Mouse (Mus musculus): Measurements from ENCODE around the gene Tenm2. TPM values are rescaled to one million over a fixed set of nuclear protein-coding genes. Genes with fewer than 3 reads are reported as not detected.

Tenm2 gene
- total RNA-seq, 1 experiment from 2014 or later = 0.12 TPM

- no peak for ATAC-seq (ENCODE audit: extremely low read depth, insufficient number of reproducible peaks, low FRiP score, poor library complexity, severe bottlenecking)
These were observed 477.8 kb downstream of the Tenm2 start for GRCm38 (mm10) chr11:36758009-36758408.

GRCm38 (mm10) chr11:36746286-36746685 lies 489.5 kb downstream of the Tenm2 start:
- no peak for ATAC-seq (ENCODE audit: extremely low read depth, insufficient number of reproducible peaks, low FRiP score, poor library complexity, severe bottlenecking)

- no peak for ATAC-seq (ENCODE audit: extremely low read depth, insufficient number of reproducible peaks, low FRiP score, poor library complexity, severe bottlenecking)
These were observed 508.0 kb downstream of the Tenm2 start for GRCm38 (mm10) chr11:36727800-36728199.

GRCm38 (mm10) chr11:36702881-36703280 lies 532.9 kb downstream of the Tenm2 start:
- no peak for ATAC-seq (ENCODE audit: extremely low read depth, insufficient number of reproducible peaks, low FRiP score, poor library complexity, severe bottlenecking)

GRCm38 (mm10) chr11:36700951-36701350 lies 534.8 kb downstream of the Tenm2 start:
- no peak for ATAC-seq (ENCODE audit: extremely low read depth, insufficient number of reproducible peaks, low FRiP score, poor library complexity, severe bottlenecking)

GRCm38 (mm10) chr11:36700131-36700530 lies 535.6 kb downstream of the Tenm2 start:
- no peak for ATAC-seq (ENCODE audit: extremely low read depth, insufficient number of reproducible peaks, low FRiP score, poor library complexity, severe bottlenecking)

- no peak for ATAC-seq (ENCODE audit: extremely low read depth, insufficient number of reproducible peaks, low FRiP score, poor library complexity, severe bottlenecking)
These were observed 537.5 kb downstream of the Tenm2 start for GRCm38 (mm10) chr11:36698268-36698667.

- no peak for ATAC-seq (ENCODE audit: extremely low read depth, insufficient number of reproducible peaks, low FRiP score, poor library complexity, severe bottlenecking)
These were observed 537.9 kb downstream of the Tenm2 start for GRCm38 (mm10) chr11:36697816-36698215.

- no peak for ATAC-seq (ENCODE audit: extremely low read depth, insufficient number of reproducible peaks, low FRiP score, poor library complexity, severe bottlenecking)
These were observed 538.6 kb downstream of the Tenm2 start for GRCm38 (mm10) chr11:36697021-36697639.

GRCm38 (mm10) chr11:36694810-36695209 lies 541.0 kb downstream of the Tenm2 start:
- no peak for ATAC-seq (ENCODE audit: extremely low read depth, insufficient number of reproducible peaks, low FRiP score, poor library complexity, severe bottlenecking)

GRCm38 (mm10) chr11:36692637-36693036 lies 543.1 kb downstream of the Tenm2 start:
- ATAC-seq (ENCODE audit: extremely low read depth, insufficient number of reproducible peaks, low FRiP score, poor library complexity, severe bottlenecking) = no peak

GRCm38 (mm10) chr11:36690826-36691225 lies 544.9 kb downstream of the Tenm2 start:
- ATAC-seq (ENCODE audit: extremely low read depth, insufficient number of reproducible peaks, low FRiP score, poor library complexity, severe bottlenecking) = no peak

- no peak for ATAC-seq (ENCODE audit: extremely low read depth, insufficient number of reproducible peaks, low FRiP score, poor library complexity, severe bottlenecking)
These were observed 549.5 kb downstream of the Tenm2 start for GRCm38 (mm10) chr11:36686253-36686652.

- no peak for ATAC-seq (ENCODE audit: extremely low read depth, insufficient number of reproducible peaks, low FRiP score, poor library complexity, severe bottlenecking)
These were observed 556.4 kb downstream of the Tenm2 start for GRCm38 (mm10) chr11:36679361-36679760.

- no peak for ATAC-seq (ENCODE audit: extremely low read depth, insufficient number of reproducible peaks, low FRiP score, poor library complexity, severe bottlenecking)
These were observed 557.2 kb downstream of the Tenm2 start for GRCm38 (mm10) chr11:36678542-36678941.

GRCm38 (mm10) chr11:36678057-36678396 lies 557.7 kb downstream of the Tenm2 start:
- ATAC-seq (ENCODE audit: extremely low read depth, insufficient number of reproducible peaks, low FRiP score, poor library complexity, severe bottlenecking) = no peak

- no peak for ATAC-seq (ENCODE audit: extremely low read depth, insufficient number of reproducible peaks, low FRiP score, poor library complexity, severe bottlenecking)
These were observed 558.3 kb downstream of the Tenm2 start for GRCm38 (mm10) chr11:36677321-36678056.

- no peak for ATAC-seq (ENCODE audit: extremely low read depth, insufficient number of reproducible peaks, low FRiP score, poor library complexity, severe bottlenecking)
These were observed 559.1 kb downstream of the Tenm2 start for GRCm38 (mm10) chr11:36676446-36677284.

GRCm38 (mm10) chr11:36674902-36675422 lies 560.8 kb downstream of the Tenm2 start:
- ATAC-seq (ENCODE audit: extremely low read depth, insufficient number of reproducible peaks, low FRiP score, poor library complexity, severe bottlenecking) = no peak

- no peak for ATAC-seq (ENCODE audit: extremely low read depth, insufficient number of reproducible peaks, low FRiP score, poor library complexity, severe bottlenecking)
These were observed 561.6 kb downstream of the Tenm2 start for GRCm38 (mm10) chr11:36674141-36674540.
